Comparison of ENCODE assay signal across 8 mouse cellular contexts in genomic region chr12:80260056-80260743, GRCm38 (mm10). TPM values are rescaled to one million over a fixed set of nuclear protein-coding genes. Genes with fewer than 3 reads are reported as not detected.
A peak's percentile ranks its signal among the peaks of the same experiment; 100 is the strongest.
DNase-seq lines count a peak whose midpoint lies in the region; ATAC-seq and TF ChIP-seq lines count a peak whose summit lies in the region.

Actn1 (minus strand) TSS chr12:80260371.

- H3K4me2 ChIP-seq in forebrain, embryonic 13.5 days: peak within 1 kb of the TSS; percentile 92
- peak within 1 kb of the TSS; percentile 95 for H3K4me2 ChIP-seq in heart, postnatal 0 days (ENCODE audit: low read depth, low read length)
- H3K4me2 ChIP-seq in liver, embryonic 15.5 days: peak within 1 kb of the TSS; percentile 64
- peak within 1 kb of the TSS; percentile 82 for H3K4me2 ChIP-seq in neural tube, embryonic 13.5 days

- no peaks in the 10 kb centered on the region for H3K27me3 ChIP-seq in ES-Bruce4 (ENCODE audit: control insufficient read depth, insufficient read depth, low read length, poor library complexity, severe bottlenecking)
- H3K27me3 ChIP-seq in forebrain, embryonic 13.5 days: no peaks in the 10 kb centered on the region
- H3K27me3 ChIP-seq in heart, postnatal 0 days (ENCODE audit: control insufficient read depth, insufficient read depth, low read length): no peaks in the 10 kb centered on the region
- H3K27me3 ChIP-seq in liver, embryonic 15.5 days: peaks cover 59% of the 10 kb centered on the region
- H3K27me3 ChIP-seq in neural tube, embryonic 13.5 days: no peaks in the 10 kb centered on the region

- no peaks in the 10 kb centered on the region for H3K9me3 ChIP-seq in ES-Bruce4 (replicated peaks; ENCODE audit: control insufficient read depth, insufficient read depth, low read length, poor library complexity, severe bottlenecking)
- no peaks in the 10 kb centered on the region for H3K9me3 ChIP-seq in forebrain, embryonic 13.5 days (replicated peaks)
- no peaks in the 10 kb centered on the region for H3K9me3 ChIP-seq in heart, postnatal 0 days (replicated peaks; ENCODE audit: control insufficient read depth, low read length)
- H3K9me3 ChIP-seq in liver, embryonic 15.5 days (replicated peaks): no peaks in the 10 kb centered on the region
- no peaks in the 10 kb centered on the region for H3K9me3 ChIP-seq in neural tube, embryonic 13.5 days

- no peak for TF ChIP-seq POLR2A in ES-Bruce4 (IDR thresholded peaks at IDR 0.05; ENCODE audit: insufficient read depth, low read length)

- under 1% methylated on average over 55 of the region's 55 CpGs for WGBS in forebrain, embryonic 13.5 days
- WGBS in heart, postnatal 0 days: 0% methylated on average over 46 of the region's 55 CpGs
- under 1% methylated on average over 54 of the region's 55 CpGs for WGBS in liver, embryonic 15.5 days (ENCODE audit: insufficient replicate concordance)
- WGBS in neural tube, embryonic 13.5 days: under 1% methylated on average over 55 of the region's 55 CpGs

- peak; percentile 89 for DNase-seq in cerebellum, adult 11 months
- DNase-seq in heart, postnatal 0 days (ENCODE audit: low spot score): peak; percentile 96
- peak; percentile 95 to 97 for DNase-seq in kidney, postnatal 4 days
- peak; percentile 93 for DNase-seq in telencephalon, adult 2 months (ENCODE audit: low read depth, low spot score)

- peak within 1 kb of the TSS; percentile 38 for H3K27ac ChIP-seq in ES-Bruce4 (ENCODE audit: insufficient read depth, low read length)
- H3K27ac ChIP-seq in forebrain, embryonic 13.5 days: peak within 1 kb of the TSS; percentile 91
- H3K27ac ChIP-seq in heart, postnatal 0 days (ENCODE audit: low read depth): peak within 1 kb of the TSS; percentile 95
- peak within 1 kb of the TSS; percentile 76 for H3K27ac ChIP-seq in liver, embryonic 15.5 days (replicated peaks)
- H3K27ac ChIP-seq in neural tube, embryonic 13.5 days (replicated peaks): peak within 1 kb of the TSS; percentile 90

- H3K4me3 ChIP-seq in ES-Bruce4 (ENCODE audit: low read depth, low read length): peak within 1 kb of the TSS; percentile 91
- H3K4me3 ChIP-seq in forebrain, embryonic 13.5 days: peak within 1 kb of the TSS; percentile 71
- H3K4me3 ChIP-seq in heart, postnatal 0 days (ENCODE audit: low read depth, low read length): peak within 1 kb of the TSS; percentile 84
- H3K4me3 ChIP-seq in liver, embryonic 15.5 days (replicated peaks): peak within 1 kb of the TSS; percentile 62
- H3K4me3 ChIP-seq in neural tube, embryonic 13.5 days: peak within 1 kb of the TSS; percentile 79

- no peaks in the 10 kb centered on the region for H3K36me3 ChIP-seq in ES-Bruce4 (ENCODE audit: control insufficient read depth, insufficient read depth, low read length, poor library complexity, severe bottlenecking)
- no peaks in the 10 kb centered on the region for H3K36me3 ChIP-seq in forebrain, embryonic 13.5 days (ENCODE audit: poor library complexity, severe bottlenecking)
- H3K36me3 ChIP-seq in heart, postnatal 0 days (replicated peaks; ENCODE audit: control insufficient read depth, insufficient read depth, low read length): no peaks in the 10 kb centered on the region
- H3K36me3 ChIP-seq in liver, embryonic 15.5 days (replicated peaks): no peaks in the 10 kb centered on the region
- no peaks in the 10 kb centered on the region for H3K36me3 ChIP-seq in neural tube, embryonic 13.5 days

- TF ChIP-seq EP300 in ES-Bruce4 (IDR thresholded peaks at IDR 0.05; ENCODE audit: insufficient read depth, low read depth, low read length): no peak
- TF ChIP-seq EP300 in heart, postnatal 0 days (IDR thresholded peaks at IDR 0.05; ENCODE audit: low read depth): no peak; the same call in 1 of the 2 replicates

- H3K4me1 ChIP-seq in ES-Bruce4 (ENCODE audit: control insufficient read depth, insufficient read depth, low read length): peaks cover 3% of the 10 kb centered on the region
- H3K4me1 ChIP-seq in forebrain, embryonic 13.5 days: peaks cover 23% of the 10 kb centered on the region
- peaks cover 5% of the 10 kb centered on the region; the same call in 1 of the 2 replicates for H3K4me1 ChIP-seq in heart, postnatal 0 days (ENCODE audit: control insufficient read depth, insufficient read depth)
- peaks cover 5% of the 10 kb centered on the region; the same call in 1 of the 2 replicates for H3K4me1 ChIP-seq in liver, embryonic 15.5 days (replicated peaks)
- peaks cover 30% of the 10 kb centered on the region for H3K4me1 ChIP-seq in neural tube, embryonic 13.5 days (replicated peaks)

- TF ChIP-seq CTCF in ES-Bruce4 (IDR thresholded peaks at IDR 0.05; ENCODE audit: low read depth, low read length): no peak
- peak; percentile 11; the same call in 1 of the 2 replicates for TF ChIP-seq CTCF in heart, postnatal 0 days (IDR thresholded peaks at IDR 0.05; ENCODE audit: low read depth)

- H3K9ac ChIP-seq in ES-Bruce4 (ENCODE audit: low read depth, poor library complexity, severe bottlenecking): peak within 1 kb of the TSS; percentile 88
- H3K9ac ChIP-seq in forebrain, embryonic 13.5 days: peak within 1 kb of the TSS; percentile 81
- H3K9ac ChIP-seq in heart, postnatal 0 days (replicated peaks; ENCODE audit: low read depth, low read length): peak within 1 kb of the TSS; percentile 79
- peak within 1 kb of the TSS; percentile 53 for H3K9ac ChIP-seq in liver, embryonic 15.5 days
- H3K9ac ChIP-seq in neural tube, embryonic 13.5 days: peak within 1 kb of the TSS; percentile 83

- ATAC-seq in forebrain, embryonic 13.5 days: peak; percentile 97
- ATAC-seq in heart, postnatal 0 days (ENCODE audit: insufficient read depth, low read depth): peak; percentile 92
- peak; percentile 86 for ATAC-seq in liver, embryonic 15.5 days (ENCODE audit: insufficient read depth)
- ATAC-seq in neural tube, embryonic 13.5 days (ENCODE audit: low read depth): peak; percentile 93

RNA-seq across cellular contexts. Expression of gene Actn1, which starts in this region (rescaled TPM):
- 193 and 203 TPM in 2 replicates for polyA plus RNA-seq in ES-Bruce4 (2011; ENCODE audit: insufficient read depth, insufficient read length, low read depth, missing spikeins)
- 9.3 and 9.9 TPM in 2 replicates for polyA plus RNA-seq in forebrain, embryonic 13.5 days (2015; fragmentation: Nextera tagmentation; extraction: Ambion mirVana)
- 53.0 and 85.3 TPM in 2 replicates for total RNA-seq in heart, postnatal 0 days (2014; rRNA removed; ENCODE audit: low replicate concordance)
- 13.8 and 15.7 TPM in 2 replicates for polyA plus RNA-seq in heart, postnatal 0 days (2015; fragmentation: Nextera tagmentation; extraction: Ambion mirVana)
- polyA plus RNA-seq in liver, embryonic 15.5 days (2015; fragmentation: Nextera tagmentation; extraction: Ambion mirVana): 7.9 and 9.4 TPM in 2 replicates
- polyA plus RNA-seq in neural tube, embryonic 13.5 days (2015; fragmentation: Nextera tagmentation; extraction: Ambion mirVana): 8.8 and 10.2 TPM in 2 replicates

Comparison
In these comparisons a context has a peak if more than half of its experiments do, and no peak if none do; other contexts are left out.
1. Peak in every context shown above with its lines: DNase-seq, ATAC-seq, H3K4me3 ChIP-seq and H3K27ac ChIP-seq.
2. RNA of gene Actn1 (polyA plus RNA-seq): 193 to 203 TPM in ES-Bruce4; 13.8 to 15.7 TPM in heart, postnatal 0 days, 9.3 to 9.9 TPM in forebrain, embryonic 13.5 days, 8.8 to 10.2 TPM in neural tube, embryonic 13.5 days and 7.9 to 9.4 TPM in liver, embryonic 15.5 days; every median in the first group is over 10 times any median in the second.
3. H3K27ac ChIP-seq: peak in every context shown above with its lines; median percentile 95 in heart, postnatal 0 days; 91 in forebrain, embryonic 13.5 days; 90 in neural tube, embryonic 13.5 days; 76 in liver, embryonic 15.5 days; 38 in ES-Bruce4.